Mouse (Mus musculus) midbrain, embryonic 14.5 days (tissue): Measurements from ENCODE around the gene Chst13. TPM values are rescaled to one million over a fixed set of nuclear protein-coding genes. Genes with fewer than 3 reads are reported as not detected.
A peak's percentile ranks its signal among the peaks of the same experiment; 100 is the strongest.

Source experiments
- ATAC-seq: fragments of 200-750 bp; cut with Nextera tagmentation; 2 replicates; pipeline ENCODE4 v1.8.0; 2017; ENCODE audit warnings: moderate number of reproducible peaks, moderate library complexity; ENCODE audit not compliant: low FRiP score, low TSS enrichment
- DNase-seq: peaks from one replicate; pipeline ENCODE4 v3.0.0-alpha.2; 2015
- H3K27ac ChIP-seq: fragments of 300-500 bp; sonication (generic); replicated peaks from 2 replicates; pipeline ENCODE4 v1.5.1; 2014; ENCODE audit warnings: mild to moderate bottlenecking, low read depth, low read length, moderate library complexity
- H3K27me3 ChIP-seq: fragments of 300-500 bp; sonication (generic); 2 replicates; pipeline ENCODE4 v1.6.1; 2014; ENCODE audit warnings: low read length, control low read depth, mixed read lengths; ENCODE audit not compliant: control insufficient read depth, insufficient read depth
- H3K36me3 ChIP-seq: fragments of 300-500 bp; sonication (generic); 2 replicates; pipeline ENCODE4 v1.6.1; 2014; ENCODE audit warnings: low read length, control low read depth; ENCODE audit not compliant: control insufficient read depth, insufficient read depth
- H3K4me1 ChIP-seq: fragments of 300-500 bp; sonication (generic); 2 replicates; pipeline ENCODE4 v1.6.1; 2014; ENCODE audit warnings: mild to moderate bottlenecking, antibody characterized with exemption, low read length, control low read depth; ENCODE audit not compliant: control insufficient read depth, insufficient read depth
- H3K4me2 ChIP-seq: fragments of 300-500 bp; sonication (generic); 2 replicates; pipeline ENCODE4 v1.6.1; 2014; ENCODE audit warnings: mild to moderate bottlenecking, low read length, moderate library complexity
- H3K4me3 ChIP-seq: fragments of 300-500 bp; sonication (generic); replicated peaks from 2 replicates; pipeline ENCODE4 v1.5.1; 2014; ENCODE audit warnings: low read depth, low read length
- H3K9ac ChIP-seq: fragments of 300-500 bp; sonication (generic); replicated peaks from 2 replicates; pipeline ENCODE4 v1.6.1; 2014; ENCODE audit warnings: mild to moderate bottlenecking, low read length, moderate library complexity
- H3K9me3 ChIP-seq: fragments of 300-500 bp; sonication (generic); 2 replicates; pipeline ENCODE4 v1.6.1; 2016; ENCODE audit warnings: low read length, control low read depth, mixed read lengths; ENCODE audit not compliant: control insufficient read depth
- WGBS: fragments of 180-500 bp; shearing (Covaris S2); extraction: QIAGEN DNeasy Blood & Tissue Kit; methylation state at CpG from one replicate; pipeline ENCODE4 v1.1.7; 2014; 5-methylcytosine and 5-hydroxymethylcytosine counted together
- polyA plus RNA-seq: library from polyadenylated mRNA; unstranded; fragments of >200 nt; fragmentation: Nextera tagmentation; extraction: Ambion mirVana; gene quantifications from 2 replicates; pipeline ENCODE4 v1.2.1, GENCODE M21; 2014

The Chst13 gene
- polyA plus RNA-seq, 1 experiment from 2014 or later = not detected

DNA sequence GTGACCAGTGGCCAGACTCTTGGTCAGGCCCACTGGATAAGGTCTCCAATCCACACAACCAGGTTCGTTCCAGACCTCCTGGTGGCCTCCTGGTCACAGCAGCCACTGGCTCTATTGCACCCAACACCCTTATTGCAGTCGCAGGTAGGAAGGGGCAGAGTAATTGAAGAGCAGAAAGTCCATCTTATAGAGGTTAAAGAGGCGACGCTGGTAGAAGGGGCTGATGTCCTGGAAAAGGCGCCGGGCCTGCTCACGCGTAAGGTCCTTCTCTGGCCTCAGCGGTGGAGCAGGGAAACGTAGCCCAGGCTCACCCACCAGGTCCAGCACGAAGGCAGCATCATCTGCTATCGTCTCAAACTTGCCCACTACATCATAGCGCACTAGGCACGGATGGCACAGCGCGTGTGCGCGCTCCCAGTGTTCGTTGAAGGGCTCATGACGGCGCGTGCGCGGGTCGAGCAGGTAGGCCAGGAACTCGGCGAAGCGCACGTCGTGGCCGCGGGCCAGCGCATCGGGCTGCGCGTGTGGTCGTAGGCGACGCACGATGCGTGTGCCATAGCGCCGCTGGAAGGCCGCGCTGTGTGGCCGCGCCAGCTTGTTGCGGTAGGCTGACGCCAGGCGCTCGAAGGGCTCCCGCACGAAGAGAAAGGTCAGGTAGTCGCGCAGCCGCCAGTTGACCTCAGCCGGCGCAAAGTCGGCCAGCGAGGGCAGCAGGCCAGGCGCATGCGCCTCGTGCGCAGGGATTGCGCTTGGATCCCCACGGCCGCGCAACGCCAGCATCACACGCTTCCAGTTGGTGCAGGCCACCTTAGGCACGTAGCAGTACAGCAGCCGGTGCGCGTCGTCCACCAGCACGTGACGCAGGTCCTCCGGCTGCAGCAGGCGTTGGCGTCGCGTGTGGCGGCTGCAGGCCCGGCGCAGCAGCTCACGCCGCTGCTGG, 15.9 kb downstream of the Chst13 start:
- 88% methylated on average over 87 of the region's 87 CpGs for WGBS
- Histone ChIP-seq H3K27me3 (no peaks in the 10 kb centered on the region), H3K4me3 (no peak overlapping the region), H3K4me1 (no peaks in the 10 kb centered on the region), H3K36me3 (no peaks in the 10 kb centered on the region), H3K9me3 (peaks cover 10% of the 10 kb centered on the region; the same call in 1 of the 2 replicates), H3K4me2 (no peak overlapping the region), H3K27ac (no peak overlapping the region), H3K9ac (no peak overlapping the region)
- no peak for DNase-seq
- no peak; the same call in 1 of the 2 replicates for ATAC-seq

DNA sequence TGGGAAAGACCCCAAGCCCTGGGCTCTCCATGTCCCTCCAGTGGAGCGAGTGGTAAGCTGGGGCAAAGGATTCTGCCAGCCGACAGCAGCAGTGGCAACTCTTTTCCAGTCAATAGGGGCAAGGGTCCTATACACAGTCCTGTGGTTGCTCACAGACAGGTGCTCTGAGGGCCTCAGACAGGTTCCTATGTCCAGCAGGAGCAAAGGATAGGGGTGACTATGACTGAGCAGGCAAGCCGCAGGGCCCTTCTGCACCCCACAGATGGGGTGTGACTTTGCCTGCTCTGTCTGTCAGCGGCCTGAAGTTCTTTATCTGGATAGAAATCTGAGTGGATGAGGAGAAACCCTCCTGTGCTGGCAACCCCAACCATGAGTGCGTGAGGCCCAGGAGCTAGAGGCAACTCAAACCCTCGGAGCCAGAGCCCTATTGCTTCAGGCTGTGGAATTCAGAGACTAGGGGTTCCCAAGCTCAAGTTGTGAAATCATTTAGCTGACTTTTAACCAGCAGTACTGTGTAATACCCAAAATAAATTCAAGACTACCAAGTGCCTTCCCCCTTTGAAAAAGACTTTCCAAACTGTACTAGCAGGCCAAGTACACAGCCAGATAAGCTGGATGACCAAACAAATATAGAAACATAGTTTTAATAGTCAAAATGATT, 18.5 kb downstream of the Chst13 start:
- peaks cover 10% of the 10 kb centered on the region; the same call in 1 of the 2 replicates for H3K9me3 ChIP-seq
- no peak overlapping the region for H3K27ac ChIP-seq
- no peaks in the 10 kb centered on the region for H3K4me1 ChIP-seq
- H3K9ac ChIP-seq = no peak overlapping the region
- no peaks in the 10 kb centered on the region for H3K27me3 ChIP-seq
- H3K4me2 ChIP-seq = no peak overlapping the region
- 86% methylated on average over 6 of the region's 6 CpGs for WGBS
- no peaks in the 10 kb centered on the region for H3K36me3 ChIP-seq
- DNase-seq = no peak
- no peak for ATAC-seq
- H3K4me3 ChIP-seq = no peak overlapping the region

DNA sequence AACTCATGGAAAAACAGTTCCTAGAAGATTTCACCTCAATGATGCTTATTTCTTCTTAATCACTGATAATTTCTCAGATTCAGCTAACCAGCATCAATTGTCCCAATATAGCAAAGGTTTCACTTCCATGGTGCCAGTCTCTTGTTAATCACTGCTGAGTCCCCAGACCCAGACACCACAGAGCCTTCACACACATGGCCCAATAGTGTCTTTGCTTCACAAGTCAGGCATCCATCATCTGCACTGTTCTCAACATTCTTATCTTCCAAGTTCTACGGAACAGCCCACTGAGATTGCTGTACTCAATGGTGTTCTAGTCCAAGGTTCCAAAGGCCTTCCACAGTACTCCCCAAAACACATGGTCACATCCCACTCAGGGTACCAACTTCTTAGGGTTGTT, 24.1 kb downstream of the Chst13 start, which contains the start of gene BC048671:
BC048671 (plus strand) TSS at position 301 of the 400 bp plus-strand sequence.
- Histone ChIP-seq H3K9ac (no peak within 1 kb of the TSS), H3K4me1 (no peaks in the 10 kb centered on the region), H3K4me2 (no peak within 1 kb of the TSS), H3K36me3 (no peaks in the 10 kb centered on the region), H3K27me3 (no peaks in the 10 kb centered on the region), H3K27ac (no peak within 1 kb of the TSS), H3K9me3 (no peaks in the 10 kb centered on the region), H3K4me3 (no peak within 1 kb of the TSS)
- ATAC-seq (no peak), DNase-seq (no peak)
- WGBS = 85% methylated on average over 1 of the region's 1 CpGs

DNA sequence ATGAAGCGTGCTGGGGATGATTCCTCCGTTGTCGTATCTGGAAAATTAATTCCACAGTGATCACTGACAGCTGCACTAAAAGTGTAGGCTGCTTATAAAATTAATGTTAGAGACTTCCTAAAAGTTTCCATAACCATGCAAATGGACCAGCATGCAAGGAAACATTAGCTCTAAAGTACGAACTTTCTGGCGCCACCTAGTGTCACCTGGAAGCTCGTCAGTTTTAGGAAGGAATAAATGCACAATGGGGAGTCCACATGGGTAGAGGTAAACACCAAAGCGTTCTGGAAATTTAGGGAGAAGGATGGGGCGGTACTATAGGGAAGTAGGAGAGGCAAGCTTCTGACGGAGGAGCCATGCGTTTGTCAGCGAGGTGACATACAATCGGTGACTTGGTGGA, 36.7 kb downstream of the Chst13 start:
- Histone ChIP-seq H3K9ac (no peak overlapping the region), H3K27ac (no peak overlapping the region), H3K4me1 (no peaks in the 10 kb centered on the region), H3K9me3 (no peaks in the 10 kb centered on the region), H3K4me3 (no peak overlapping the region), H3K36me3 (no peaks in the 10 kb centered on the region), H3K4me2 (no peak overlapping the region), H3K27me3 (no peaks in the 10 kb centered on the region)
- 56% methylated on average over 12 of the region's 12 CpGs for WGBS
- DNase-seq = peak; percentile 16
- ATAC-seq = no peak

Other genes with a start within 250 kb of the Chst13 start
- gene Vmn1r49, start 246.7 kb downstream of the Chst13 start, polyA plus RNA-seq = not detected in 2 replicates
- not detected in 2 replicates for gene Vmn1r50, start 223.8 kb downstream of the Chst13 start, polyA plus RNA-seq
- gene Vmn1r51, start 202.6 kb downstream of the Chst13 start, polyA plus RNA-seq = 0.07 TPM in 1 of 2 replicates, not detected in the other
- gene Vmn1r52, start 150.4 kb downstream of the Chst13 start, polyA plus RNA-seq = 0.09 TPM in 1 of 2 replicates, not detected in the other
- gene V1ra8, start 122.4 kb downstream of the Chst13 start, polyA plus RNA-seq = not detected in 2 replicates
- not detected in 2 replicates for gene Vmn1r53, start 100.7 kb downstream of the Chst13 start, polyA plus RNA-seq
- not detected in 2 replicates for gene Vmn1r54, start 78.9 kb downstream of the Chst13 start, polyA plus RNA-seq
- not detected in 2 replicates for gene BC048671, start 24.0 kb downstream of the Chst13 start, polyA plus RNA-seq
- gene Uroc1, start 8.1 kb upstream of the Chst13 start, polyA plus RNA-seq = not detected in 2 replicates
- 15.3 and 16.2 TPM in 2 replicates for gene Zxdc, start 44.3 kb upstream of the Chst13 start, polyA plus RNA-seq
- 7.2 and 11.1 TPM in 2 replicates for gene Cfap100, start 103.6 kb upstream of the Chst13 start, polyA plus RNA-seq
- 13.9 and 14.2 TPM in 2 replicates for gene Klf15, start 137.4 kb upstream of the Chst13 start, polyA plus RNA-seq
- 44.5 and 51.9 TPM in 2 replicates for gene Aldh1l1, start 161.2 kb upstream of the Chst13 start, polyA plus RNA-seq